11 mouse cellular contexts compared by ENCODE assay signal in the genomic region with DNA sequence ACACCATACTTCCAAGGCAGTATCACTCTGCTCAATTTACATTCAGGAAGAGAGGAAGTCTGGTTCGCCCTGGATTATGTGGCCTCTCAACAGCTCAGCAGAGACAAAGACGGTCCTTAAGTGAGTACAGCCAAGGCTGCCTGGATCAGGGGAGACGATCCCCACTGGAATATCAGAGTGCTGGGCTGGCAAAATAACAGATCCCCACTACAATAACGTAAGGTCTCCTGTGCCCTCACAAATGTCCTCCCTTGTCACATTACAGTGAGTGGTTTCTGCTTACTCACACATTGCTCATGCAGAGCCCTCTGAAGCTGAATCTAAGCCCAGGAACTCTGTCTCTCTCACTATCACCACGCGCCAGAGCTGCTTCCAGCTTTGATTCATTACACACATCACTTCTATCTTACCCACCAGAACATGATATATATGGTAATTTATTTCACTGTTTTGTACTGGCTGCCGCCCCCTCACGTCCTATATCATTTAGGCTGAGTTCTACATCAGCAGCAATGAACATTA.
DNase-seq lines count a peak whose midpoint lies in the region; ATAC-seq lines count a peak whose summit lies in the region.
"Had no signal": no experiment of that assay in that cellular context is flagged by ENCODE, and none has a peak within 500 bp of the region (broad histone marks: within the 10 kb centered on the region; RNA-seq: fewer than 3 reads in every experiment).

No protein-coding gene starts in this region.

- peak; percentile 7 for DNase-seq in layer of hippocampus, adult 11-12 months (ENCODE audit: low spot score)
- DNase-seq in layer of hippocampus, postnatal 36 days: no peak
- peak; percentile 11 to 31 for DNase-seq in frontal cortex, postnatal 10 days (ENCODE audit: low spot score in 2 of 2)
- DNase-seq in right cerebral cortex, postnatal 36 days (ENCODE audit: low spot score in 2 of 2): peak; percentile 57 to 74
- no peak for DNase-seq in B cell, adult 2 months
- no peak for DNase-seq in urinary bladder, postnatal 36 days (ENCODE audit: low spot score in 2 of 2)
- no peak for DNase-seq in urinary bladder, postnatal 14 days (ENCODE audit: low spot score)
- DNase-seq: cerebellum, adult 2 months; kidney, postnatal 36 days; lung, postnatal 10 days had no signal

- ATAC-seq in megakaryocyte-erythroid progenitor cell, adult 5-6 weeks (replicated peaks; ENCODE audit: low FRiP score, low TSS enrichment, poor library complexity, severe bottlenecking): peak; percentile 50; the same call in 1 of the 2 replicates

Comparison
In these comparisons a context has a peak if more than half of its experiments do, and no peak if none do; other contexts are left out.
1. DNase-seq: peak in layer of hippocampus, adult 11-12 months (single experiment), frontal cortex, postnatal 10 days (2 of 2) and right cerebral cortex, postnatal 36 days (2 of 2); none in layer of hippocampus, postnatal 36 days (0 of 2), B cell, adult 2 months (0 of 2), urinary bladder, postnatal 36 days (0 of 2) and urinary bladder, postnatal 14 days (single experiment).